Mouse (Mus musculus): ENCODE measurements around the gene Gmds. TPM values are rescaled to one million over a fixed set of nuclear protein-coding genes. Genes with fewer than 3 reads are reported as not detected.

Gmds gene
- total RNA-seq, 1 experiment from 2014 or later, result 4.0 TPM

DNA sequence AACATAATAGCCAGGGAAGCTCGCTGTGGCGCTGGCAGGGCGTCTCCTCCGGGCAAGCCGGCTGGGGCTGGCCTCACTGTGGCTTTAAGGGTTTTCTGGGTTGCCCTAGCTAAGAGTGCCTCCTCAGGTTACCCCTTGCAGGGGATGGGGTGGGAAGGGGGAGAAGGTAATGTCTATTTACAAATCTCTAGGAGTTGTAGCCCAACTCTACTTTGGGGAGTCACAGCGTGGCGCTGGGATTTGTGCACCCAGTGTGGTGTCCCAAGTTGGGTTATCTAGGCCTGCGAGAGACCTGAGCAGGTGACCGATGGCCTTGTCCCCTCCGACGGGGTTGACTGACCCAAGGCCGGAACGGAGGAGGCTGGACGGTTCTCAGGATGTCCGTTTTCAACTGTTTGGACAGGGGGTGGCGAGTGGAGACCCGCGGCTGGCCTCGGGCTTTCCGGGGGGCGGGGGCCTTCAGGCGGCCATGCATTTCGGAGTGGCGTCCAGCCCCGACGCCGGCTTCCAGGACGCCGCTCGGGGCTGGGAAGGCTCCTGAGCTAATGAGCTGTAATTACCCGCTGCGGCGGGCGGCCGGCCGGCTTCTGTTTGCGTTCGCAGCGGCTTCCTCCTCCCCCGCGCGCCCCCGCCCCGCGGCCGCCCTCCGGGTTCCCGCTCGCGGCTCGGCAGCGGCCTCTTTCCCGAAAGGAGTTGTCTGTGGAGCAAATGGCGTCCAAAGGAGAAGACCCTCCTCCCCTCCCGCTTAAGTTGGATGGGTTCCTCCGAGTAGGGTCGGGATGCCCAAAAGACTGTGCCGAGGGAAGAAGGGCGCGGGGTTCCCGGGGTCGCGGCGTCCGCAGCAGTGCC lies 527.6 kb downstream of the Gmds start:
- peak; percentile 75 for DNase-seq

DNA sequence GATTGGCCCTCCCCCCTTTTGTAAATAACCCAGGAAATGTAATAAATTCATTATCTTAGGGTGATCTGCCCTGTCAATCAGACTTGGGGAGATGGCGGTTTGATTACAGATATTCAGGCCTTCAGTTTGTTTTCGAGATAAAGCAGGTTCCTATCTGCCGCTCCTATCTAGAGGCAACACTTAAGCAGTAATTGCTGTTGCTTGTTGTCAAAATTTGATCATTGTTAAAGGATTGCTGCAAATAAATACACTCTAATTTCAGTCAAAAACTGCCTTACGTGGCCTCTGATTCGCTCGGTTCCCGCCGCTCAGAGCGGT lies 528.2 kb downstream of the Gmds start:
- no peak for DNase-seq

DNA sequence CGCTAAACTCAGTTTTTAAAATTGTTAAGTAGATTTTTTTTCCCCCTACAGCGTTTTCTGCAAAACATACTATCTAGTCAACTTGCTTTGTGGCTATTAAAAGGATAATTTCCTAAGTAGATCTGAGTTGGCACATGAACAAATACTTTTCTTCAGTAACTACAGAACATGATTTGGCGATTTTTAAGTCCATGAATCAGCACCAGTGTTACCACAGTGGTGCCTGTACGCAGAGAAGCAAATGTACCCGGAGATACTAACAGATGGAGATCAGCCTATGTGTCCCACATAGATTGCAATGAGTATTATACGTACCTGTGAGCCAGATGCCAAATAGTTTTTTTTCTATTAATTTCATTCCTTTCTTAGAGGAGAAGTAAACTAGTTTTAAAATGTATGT lies 528.8 kb downstream of the Gmds start:
- DNase-seq, result no peak

DNA sequence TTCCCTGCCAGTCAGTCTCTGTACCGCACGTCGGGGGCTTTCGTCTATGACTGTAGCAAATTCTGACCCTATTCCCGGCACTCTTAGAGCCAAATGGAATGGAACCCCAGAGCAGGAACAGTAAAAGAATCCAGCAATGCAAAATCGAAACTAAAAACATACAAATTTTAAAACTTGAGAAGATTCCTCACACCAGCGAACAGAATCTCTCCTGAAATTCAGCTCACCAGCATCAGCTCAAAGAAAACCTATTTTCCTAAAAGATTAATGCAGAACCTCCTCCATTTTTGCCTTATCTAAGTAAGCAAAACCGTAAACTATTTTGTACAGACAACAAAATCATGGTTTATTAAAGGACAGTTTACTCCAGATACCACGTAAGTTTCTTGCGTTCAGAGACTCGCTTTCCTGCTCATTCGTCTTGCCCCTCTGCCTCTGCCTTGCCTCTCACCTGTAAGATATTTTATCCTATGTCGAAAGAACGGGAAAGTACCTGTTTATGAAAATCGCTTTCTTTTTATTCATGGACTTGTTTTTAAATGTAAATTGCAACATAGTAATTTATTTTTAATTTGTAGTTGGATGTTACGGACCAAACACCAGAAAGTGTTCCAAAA lies 529.6 kb downstream of the Gmds start:
- DNase-seq, result no peak

DNA sequence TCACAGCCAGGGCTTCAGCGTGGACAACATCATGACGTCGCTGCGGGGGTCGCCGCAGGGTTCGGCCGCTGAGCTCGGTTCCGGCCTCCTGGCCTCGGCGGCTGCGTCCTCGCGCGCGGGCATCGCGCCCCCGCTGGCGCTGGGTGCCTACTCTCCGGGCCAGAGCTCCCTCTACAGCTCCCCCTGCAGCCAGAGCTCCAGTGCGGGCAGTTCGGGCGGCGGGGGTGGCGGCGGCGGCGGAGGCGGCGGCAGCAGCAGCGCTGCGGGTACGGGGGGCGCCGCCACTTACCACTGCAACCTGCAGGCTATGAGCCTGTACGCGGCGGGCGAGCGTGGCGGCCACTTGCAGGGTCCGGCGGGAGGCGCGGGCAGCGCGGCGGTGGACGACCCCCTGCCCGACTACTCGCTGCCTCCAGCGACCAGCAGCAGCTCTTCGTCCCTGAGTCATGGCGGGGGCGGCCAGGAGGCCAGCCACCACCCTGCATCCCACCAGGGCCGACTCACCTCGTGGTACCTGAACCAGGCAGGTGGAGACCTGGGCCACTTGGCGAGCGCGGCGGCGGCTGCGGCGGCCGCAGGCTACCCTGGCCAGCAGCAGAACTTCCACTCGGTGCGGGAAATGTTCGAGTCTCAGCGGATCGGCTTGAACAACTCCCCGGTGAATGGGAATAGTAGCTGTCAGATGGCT lies 530.3 kb downstream of the Gmds start:
- DNase-seq, result peak; percentile 88

DNA sequence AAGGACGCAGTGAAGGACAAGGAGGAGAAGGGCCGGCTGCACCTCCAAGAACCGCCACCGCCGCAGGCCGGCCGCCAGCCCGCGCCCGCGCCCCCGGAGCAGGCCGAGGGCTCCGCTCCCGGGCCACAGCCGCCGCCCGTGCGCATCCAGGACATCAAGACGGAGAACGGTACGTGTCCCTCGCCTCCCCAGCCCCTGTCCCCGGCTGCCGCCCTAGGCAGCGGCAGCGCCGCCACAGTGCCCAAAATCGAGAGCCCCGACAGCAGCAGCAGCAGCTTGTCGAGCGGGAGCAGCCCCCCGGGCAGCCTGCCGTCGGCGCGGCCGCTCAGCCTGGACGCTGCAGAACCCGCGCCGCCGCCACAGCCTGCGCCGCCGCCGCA lies 530.8 kb downstream of the Gmds start:
- DNase-seq, result peak; percentile 47

DNA sequence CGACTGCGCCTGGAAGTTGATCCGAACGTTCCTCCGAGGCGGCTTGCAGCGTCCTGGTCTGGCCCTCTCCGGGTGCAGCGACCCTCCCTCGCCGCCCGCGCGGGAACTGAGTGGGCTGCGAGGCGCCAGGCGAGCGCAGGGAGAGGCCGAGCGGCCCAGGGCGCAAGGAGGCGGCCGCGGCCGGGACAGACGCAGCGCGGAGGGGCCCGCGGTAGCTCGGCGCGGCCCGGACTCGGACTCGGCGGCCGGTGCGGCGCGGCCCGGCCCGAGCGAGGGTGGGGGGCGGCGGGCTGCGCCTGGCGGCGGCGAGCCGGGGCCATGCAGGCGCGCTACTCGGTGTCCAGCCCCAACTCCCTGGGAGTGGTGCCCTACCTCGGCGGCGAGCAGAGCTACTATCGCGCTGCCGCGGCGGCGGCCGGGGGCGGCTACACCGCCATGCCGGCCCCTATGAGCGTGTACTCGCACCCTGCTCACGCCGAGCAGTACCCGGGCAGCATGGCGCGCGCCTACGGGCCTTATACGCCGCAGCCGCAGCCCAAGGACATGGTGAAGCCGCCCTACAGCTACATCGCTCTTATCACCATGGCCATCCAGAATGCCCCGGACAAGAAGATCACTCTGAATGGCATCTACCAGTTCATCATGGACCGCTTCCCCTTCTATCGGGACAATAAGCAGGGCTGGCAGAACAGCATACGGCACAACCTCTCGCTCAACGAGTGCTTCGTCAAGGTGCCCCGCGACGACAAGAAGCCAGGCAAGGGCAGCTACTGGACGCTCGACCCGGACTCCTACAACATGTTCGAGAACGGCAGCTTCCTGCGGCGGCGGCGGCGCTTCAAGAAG lies 531.4 kb downstream of the Gmds start:
- DNase-seq, result peak; percentile 64

DNA sequence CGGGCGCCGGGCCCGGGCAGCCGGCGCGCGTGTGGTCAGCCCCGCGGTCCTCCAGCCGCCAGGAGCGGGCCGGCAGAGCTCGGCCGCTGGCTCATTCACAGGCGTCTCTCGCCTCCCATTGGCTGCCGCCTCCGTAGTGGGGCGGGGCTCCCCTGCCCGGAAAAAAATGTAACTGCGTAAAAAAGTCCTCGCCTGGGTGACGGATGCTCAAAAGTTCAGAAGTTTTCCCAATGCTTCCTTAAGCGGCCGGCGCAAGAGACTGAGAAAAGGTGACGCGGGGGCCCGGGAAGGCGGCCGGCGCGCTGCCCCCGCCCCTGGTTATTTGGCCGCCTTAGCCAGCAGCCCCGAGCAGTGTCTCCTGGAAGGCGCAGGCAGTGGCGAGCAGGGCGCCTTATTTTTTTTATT lies 532.1 kb downstream of the Gmds start, which contains the start of gene Foxc1:
Gene Foxc1 (plus strand): TSS at position 206 of the 405 bp plus-strand sequence.
- peak; percentile 95 for DNase-seq

DNA sequence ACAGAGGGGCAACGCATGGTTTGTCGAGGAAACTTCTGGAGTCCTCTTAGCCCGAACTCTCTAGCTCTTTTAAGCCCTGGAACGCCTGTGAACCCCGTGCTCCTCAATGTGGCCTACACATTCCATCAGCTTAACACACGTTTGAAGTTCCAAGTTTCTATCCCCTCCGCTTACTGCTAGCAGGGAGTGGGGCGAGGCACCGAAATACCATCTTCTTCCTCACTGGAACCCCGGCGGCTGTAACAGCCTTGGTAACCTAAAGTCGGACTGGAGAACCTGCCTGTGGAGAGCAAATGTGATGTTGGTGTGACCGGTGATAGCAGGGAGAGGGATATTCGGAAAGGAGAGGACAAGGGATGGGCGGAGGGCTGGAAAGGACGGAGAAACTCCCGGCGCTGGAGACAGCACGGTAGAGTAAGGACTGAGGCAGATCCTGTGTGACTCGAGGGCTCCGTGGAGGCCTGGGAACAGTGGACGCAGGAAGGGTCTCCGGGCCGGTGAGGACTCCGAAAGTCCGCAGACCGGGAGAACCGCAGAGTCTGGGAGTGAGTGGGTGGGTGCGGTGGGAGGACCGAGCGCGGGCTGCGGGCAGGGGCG lies 532.6 kb downstream of the Gmds start:
- DNase-seq, result no peak

DNA sequence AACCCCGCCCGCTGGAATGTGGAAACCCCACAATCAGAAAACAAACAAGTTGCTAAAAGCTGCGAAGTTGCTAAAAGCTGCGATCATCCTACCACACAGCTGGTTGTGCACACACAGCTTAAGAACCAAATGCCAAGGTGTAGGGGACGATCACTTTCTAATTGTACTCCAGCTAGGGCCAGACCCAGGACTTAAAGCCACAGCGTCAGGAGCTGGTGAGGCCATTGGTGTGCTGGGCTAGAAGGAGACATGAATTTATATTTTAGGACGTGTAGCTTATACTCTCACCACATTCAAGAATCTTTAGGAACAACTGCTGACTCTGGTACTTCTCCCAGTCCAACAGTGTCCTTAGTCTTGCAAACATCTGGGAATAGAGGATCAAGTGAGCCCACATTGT lies 534.0 kb downstream of the Gmds start:
- DNase-seq, result no peak

DNA sequence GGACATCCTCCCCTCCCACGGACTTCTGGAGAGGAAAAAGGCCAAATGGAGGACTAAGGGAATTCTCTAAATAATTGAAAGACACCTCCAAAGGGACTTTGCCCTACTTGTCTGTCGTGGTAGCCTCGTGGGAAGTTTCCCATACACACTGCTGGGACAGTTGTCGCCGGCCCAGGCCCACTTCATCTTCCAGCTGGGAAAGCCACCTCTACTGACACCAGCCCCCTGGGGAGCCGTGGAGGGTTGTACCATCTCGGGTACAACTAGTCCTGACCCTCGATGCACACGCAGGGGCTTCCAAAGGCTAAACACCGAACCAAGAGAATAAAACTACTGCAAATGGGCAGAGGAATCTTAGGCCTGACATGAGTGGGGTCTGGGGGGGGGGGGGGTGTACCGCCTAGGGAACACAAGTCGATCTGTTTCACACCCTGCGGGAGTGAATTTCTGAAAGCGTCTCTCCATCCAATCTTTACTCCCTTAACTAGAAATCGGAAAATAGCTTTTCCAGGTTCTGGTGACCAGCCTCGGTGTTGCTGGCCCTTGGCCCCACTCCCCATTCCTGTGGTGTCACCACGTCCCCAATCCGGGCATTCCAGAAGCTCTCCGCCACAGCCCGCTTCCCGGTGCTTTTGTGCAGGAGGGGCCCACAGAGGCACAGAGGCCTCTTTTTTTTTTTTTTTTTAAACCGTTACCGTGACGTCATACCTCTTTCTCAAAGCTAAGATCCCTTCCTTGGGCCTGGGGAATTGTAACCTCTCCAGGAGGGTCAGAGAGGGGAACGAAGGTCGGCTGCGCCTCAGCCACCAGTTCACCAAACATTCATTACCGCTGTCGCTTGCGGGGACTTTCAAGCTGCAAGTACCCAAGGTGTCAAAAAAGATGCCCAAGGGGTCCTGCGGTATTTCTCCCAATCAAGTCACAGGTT lies 535.1 kb downstream of the Gmds start:
- DNase-seq, result no peak

DNA sequence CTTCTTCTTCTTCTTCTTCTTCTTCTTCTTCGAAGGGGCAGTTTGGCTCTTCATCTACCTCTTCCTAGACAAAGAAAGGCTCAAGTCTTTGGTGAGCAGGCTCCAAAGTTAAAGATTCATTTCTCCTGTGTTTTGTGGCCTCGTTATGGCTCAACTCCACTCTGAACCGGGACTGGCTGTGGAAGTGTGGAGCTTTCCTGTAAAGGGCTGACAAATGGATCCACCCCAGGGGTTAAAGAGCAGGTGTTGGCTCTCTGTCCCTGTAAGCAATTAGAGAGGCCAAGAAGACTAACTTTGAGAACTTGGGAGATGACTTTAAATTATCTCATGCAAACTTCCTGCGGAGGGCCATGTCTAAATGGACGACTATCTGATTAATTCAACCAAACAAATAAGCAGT lies 536.1 kb downstream of the Gmds start:
- DNase-seq, result no peak

DNA sequence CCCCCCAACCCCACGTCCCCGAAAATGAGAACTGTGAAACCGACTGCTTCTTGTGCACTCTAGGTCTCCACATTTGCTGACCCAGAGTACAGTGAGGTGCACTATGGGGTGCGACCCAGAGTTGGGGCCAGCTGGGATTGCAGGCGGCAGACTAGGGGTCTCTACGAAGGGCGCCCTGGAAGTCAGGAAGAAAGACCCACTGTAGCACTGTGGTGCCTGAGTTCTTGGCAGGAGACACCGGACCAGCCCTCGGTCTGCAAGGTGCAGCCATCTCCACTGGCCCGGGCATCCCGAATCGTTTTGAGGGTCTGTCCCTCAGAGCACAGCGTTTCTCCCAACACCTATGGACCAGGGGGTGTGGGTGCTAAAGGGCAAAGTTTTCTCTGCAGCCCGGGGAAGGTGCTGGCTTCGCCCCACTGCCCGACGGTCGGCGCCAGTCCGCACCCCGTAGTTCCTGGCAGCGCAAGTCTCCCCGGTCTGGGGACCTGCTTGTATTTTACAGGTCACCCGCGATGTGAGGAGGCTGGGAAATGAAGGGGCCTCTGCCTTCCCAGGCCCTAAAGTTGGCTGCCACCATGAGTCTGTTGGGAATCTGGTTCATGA lies 536.7 kb downstream of the Gmds start:
- no peak for DNase-seq

DNA sequence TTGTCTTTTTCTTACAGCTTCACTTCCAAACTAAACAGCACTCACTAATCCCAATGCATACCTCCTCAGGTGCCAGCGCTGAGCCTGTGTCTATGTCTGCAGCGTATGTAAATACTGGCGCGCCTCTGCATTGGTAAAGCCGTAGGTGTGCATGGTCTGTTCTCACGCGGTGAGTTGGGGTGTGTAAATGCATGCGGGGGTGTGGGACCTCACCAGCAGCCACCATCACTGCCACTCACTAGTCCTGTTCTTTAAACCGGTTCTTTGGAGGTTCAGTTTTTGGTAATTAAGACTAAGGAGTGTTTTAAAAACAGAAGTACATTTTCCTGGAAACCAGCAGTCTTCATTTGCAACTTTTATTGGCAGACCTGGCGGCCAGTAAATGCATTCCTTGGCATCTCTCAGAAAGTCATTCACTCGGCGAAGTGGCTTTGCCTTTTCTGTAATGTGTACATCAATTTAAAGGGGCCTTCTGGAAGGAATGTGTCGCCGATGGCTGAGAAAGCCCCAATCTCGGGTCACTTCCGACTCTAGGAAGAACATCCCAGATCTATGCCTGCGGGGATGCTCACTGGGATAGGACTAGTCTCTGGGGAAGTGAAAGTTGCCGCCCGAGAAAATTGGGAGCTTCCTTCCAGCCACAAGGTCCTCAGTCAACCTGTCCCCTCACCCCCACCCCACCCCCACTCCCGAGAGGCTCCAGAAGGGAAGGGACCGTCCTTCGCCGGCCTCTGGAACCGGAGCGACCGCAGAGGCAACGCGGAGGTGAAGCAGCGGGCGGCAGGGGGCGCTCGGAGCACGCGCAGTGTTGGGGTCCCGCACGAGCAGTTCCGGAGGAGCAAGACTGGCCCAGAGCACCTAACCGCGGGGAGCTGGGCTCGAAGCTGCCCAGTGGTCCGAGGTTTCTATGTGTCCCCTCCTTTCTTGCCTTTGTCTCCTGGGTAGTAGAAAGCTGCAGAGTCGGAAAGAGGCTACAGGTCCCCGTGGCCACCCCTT lies 537.7 kb downstream of the Gmds start:
- DNase-seq, result peak; percentile 93

DNA sequence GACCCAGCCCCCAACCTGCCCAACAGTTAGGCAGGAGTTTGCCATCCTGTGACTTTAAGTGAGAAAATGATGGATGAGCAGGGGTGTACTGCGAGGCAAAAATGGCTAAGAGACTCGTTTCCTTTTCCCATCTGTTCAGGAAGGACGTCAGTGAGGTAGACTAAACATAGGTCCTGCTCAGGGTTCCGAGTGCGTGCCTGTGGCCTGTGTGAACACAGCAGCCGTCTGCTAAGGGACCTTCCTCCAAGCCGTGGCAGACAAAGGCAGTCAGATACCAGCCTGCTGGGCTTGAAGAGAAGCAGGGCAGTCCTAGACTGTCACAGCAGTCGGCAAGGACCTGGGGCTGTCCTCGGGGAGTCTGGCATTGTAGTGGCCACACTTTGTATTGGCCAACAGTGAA lies 540.5 kb downstream of the Gmds start:
- no peak for DNase-seq

DNA sequence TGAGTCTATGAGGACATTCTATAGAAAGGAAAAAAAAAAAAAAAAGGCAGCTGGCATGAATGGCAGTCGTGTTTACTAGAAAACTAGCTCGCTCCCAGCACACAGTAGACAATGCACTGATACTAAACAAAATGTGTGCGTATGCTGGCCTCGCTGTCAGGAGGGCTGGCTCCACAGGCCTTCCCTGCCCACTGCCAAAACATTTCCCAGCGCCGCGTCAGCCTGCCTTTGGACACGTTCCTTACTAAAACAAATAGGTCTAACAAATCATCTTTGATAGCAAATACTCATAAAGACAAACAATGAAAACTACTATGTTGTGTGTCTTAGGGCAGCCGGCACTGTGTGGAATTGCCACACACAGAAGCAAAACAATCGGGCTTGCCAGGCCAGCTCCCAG lies 541.2 kb downstream of the Gmds start:
- no peak for DNase-seq

DNA sequence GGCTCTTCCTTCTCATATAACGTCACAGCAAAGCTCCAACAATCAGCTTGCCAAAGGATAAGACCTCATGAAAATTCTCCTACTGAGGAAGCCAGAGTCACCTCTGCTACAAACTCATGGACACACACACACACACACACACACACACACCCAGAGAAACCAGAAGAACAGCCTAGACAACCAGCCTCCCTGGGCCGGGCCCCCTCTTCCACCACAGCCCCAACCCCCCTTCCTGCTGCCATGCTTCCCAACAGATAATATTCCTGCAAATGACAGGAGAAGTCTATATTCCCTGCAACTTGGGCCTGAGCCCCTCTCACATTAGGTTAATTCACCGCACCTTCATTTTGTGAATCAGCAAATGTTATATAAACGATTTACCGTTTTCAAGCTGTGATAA lies 545.4 kb downstream of the Gmds start:
- no peak for DNase-seq

DNA sequence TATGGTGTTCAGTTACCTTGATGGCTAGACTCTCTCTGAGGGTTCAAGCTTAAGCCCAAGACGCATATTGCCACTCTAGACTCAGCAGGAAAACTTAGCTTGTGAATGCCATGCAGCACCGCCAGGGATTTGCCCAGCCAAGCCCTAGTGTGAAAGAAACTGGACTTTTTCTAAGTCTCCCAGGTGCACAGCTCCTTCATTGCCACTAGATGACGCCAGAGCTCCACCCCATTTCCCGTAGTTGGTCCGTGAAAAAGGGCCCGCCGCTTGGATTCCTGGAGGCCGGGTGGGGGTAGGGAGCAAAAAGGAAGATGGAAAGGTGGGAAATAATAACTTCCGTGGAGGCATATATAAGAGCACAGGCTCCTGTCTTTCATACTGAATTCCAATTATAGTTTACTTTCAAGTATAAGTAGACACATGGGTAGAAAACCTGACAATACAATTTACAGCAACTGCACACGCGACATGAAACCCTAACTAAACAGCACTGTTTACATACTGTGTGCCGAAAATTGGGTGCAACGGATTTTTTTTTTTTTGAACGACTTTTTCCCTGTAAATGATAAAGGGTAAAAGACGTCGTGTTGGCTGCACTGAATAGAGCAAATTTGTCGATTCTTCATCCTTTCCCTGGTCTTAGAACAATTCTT lies 545.9 kb downstream of the Gmds start:
- peak; percentile 76 for DNase-seq

DNA sequence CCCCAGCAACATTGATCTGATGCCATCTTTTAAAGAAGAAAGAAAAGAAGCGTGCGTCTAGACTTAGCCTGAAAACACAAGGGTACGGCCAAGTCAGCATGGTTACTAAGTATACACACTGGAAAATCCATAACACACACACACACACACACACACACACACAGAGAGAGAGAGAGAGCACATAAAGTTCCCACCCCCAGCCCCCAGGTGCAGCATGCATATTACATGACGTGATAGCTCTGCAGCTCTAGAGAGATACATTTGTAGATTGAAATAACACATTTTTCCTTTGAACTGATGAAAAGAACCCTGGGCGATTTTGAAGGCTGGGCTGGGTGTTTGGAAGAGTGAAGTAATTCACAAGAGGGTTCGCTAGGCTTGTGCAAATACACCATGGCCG lies 553.8 kb downstream of the Gmds start:
- no peak for DNase-seq
